Mouse (Mus musculus): Measurements from ENCODE around the gene Klrg1. TPM values are rescaled to one million over a fixed set of nuclear protein-coding genes. Genes with fewer than 3 reads are reported as not detected.

Klrg1 gene
- total RNA-seq (2023) = 0.83 TPM

DNA sequence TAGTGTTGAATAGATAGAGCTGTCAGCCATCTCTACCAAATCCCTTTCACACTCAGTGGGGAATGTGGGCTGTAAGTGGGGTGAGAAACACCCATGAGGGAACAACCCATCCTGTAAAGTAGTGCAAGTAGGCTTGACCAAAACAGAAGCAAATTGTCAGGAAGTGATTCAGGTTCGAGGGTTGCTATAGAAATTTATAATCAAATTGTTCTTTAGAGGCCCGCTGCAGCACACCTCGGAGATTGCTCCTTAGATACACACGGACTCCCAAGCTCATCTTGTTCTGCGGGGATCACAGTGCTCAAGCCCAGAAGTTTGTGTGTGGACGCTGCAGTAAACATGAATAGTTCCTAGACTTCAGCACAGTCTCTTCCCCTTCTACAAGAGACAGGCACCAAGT is at the start of gene Klrg1:
Gene Klrg1 (minus strand): TSS at position 101 of the 400 bp plus-strand sequence.

DNA sequence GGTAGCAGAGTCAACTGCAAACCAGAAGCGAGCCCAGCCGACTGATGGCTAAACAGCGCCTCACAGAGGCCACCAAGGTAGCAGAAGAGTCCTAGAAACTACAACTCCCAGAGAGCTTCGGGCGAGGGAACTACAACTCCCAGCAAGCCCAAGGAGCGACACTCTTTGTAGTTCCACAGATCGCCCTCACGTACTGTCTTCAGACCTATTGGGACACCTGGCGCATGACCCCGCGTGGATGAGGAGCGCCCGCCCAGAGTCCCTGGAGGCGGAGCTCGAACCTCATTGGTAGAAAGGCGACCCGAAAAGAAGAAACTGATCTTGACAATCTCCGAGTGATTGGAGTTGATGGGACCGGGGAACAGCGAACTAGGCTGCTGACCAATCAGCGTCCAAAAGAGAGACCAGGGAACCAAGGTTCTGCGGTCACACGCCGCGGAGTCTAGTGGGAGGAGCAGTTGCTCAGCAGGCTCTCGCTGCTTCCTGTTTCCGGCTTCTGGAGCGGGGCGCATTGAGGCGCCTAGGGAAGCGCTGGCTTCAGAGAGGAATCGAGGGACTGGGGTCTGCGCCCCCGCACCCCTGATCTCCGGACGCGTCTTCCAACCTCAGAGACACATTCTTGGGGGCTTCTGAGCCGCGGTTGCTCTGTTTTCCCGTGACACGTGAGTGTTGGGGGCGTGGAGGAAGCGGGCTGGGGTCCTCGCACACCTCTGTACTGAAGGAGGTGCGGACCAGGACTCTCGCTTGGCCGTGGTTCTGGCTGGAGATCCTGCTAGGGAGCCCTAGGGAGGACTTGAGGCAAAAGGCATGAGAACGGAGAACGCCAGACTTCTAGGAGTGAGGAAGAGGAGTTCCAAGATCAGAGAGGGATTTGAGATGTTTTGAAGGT is 26.1 kb upstream of the Klrg1 start, which contains the start of gene M6pr:
Gene M6pr (plus strand): TSS at position 216 of the 889 bp plus-strand sequence.

Other genes starting within 250 kb of the Klrg1 start
- gene M6pr, start 25.8 kb upstream of the Klrg1 start, total RNA-seq (2023) = 115 TPM
- gene Phc1, start 57.7 kb upstream of the Klrg1 start, total RNA-seq (2023) = 39.3 TPM
- not detected for gene Rimklb, start 215.9 kb upstream of the Klrg1 start, total RNA-seq (2023)
- not detected for gene Mfap5, start 223.0 kb upstream of the Klrg1 start, total RNA-seq (2023)